Mouse (Mus musculus) ES-E14 (cell line): ENCODE data around the gene Flot1. TPM values are rescaled to one million over a fixed set of nuclear protein-coding genes. Genes with fewer than 3 reads are reported as not detected.

Experiments used
- DNase-seq: peaks from one replicate; pipeline ENCODE4 v3.0.0-alpha.2; 2013; ENCODE audit warnings: low read depth, low spot score
- H3K27ac ChIP-seq: 2 replicates; pipeline ENCODE4 v1.5.1; 2012; ENCODE audit warnings: low read depth, mild to moderate bottlenecking, low read length, moderate library complexity, mixed read lengths; ENCODE audit not compliant: poor library complexity, insufficient read depth, severe bottlenecking
- H3K36me3 ChIP-seq: 2 replicates; pipeline ENCODE4 v1.6.1; 2012; ENCODE audit warnings: mild to moderate bottlenecking, low read length, moderate library complexity, mixed read lengths; ENCODE audit not compliant: control insufficient read depth, poor library complexity, insufficient read depth, severe bottlenecking
- H3K4me1 ChIP-seq, 2 experiments: fragments of 150-350 bp in 1 of 2; sonication (generic) in 1 of 2; 2 replicates each; pipeline ENCODE4 v1.6.1; 2012; ENCODE audit warnings: low read length in 2 of 2, mild to moderate bottlenecking in 1 of 2, mixed read lengths in 1 of 2; ENCODE audit not compliant: control insufficient read depth in 2 of 2, insufficient read depth in 2 of 2, poor library complexity in 1 of 2
- H3K4me3 ChIP-seq, 2 experiments: fragments of 150-350 bp in 1 of 2; sonication (generic) in 1 of 2; 2 replicates each; pipeline ENCODE4 v1.5.1; 2012; ENCODE audit warnings: low read length in 2 of 2, low read depth in 1 of 2, mild to moderate bottlenecking in 1 of 2, mixed read lengths in 1 of 2; ENCODE audit not compliant: insufficient read depth in 1 of 2, poor library complexity in 1 of 2, severe bottlenecking in 1 of 2
- H3K9ac ChIP-seq: 2 replicates; pipeline ENCODE4 v1.6.1; 2012; ENCODE audit warnings: low read depth, mild to moderate bottlenecking, low read length, mixed read lengths; ENCODE audit not compliant: poor library complexity, insufficient read depth, severe bottlenecking
- H3K9me3 ChIP-seq: fragments of 150-350 bp; sonication (generic); 2 replicates; pipeline ENCODE4 v1.6.1; 2012; ENCODE audit warnings: low read depth, mild to moderate bottlenecking, low read length; ENCODE audit not compliant: control insufficient read depth, insufficient read depth
- CHD2 ChIP-seq: IDR thresholded peaks from 2 replicates; pipeline ENCODE4 v1.6.1; 2014; ENCODE audit warnings: mild to moderate bottlenecking, low read depth, low read length, inconsistent platforms
- HCFC1 ChIP-seq: IDR thresholded peaks from 2 replicates; pipeline ENCODE4 v1.6.1; 2012; ENCODE audit warnings: low read length, inconsistent platforms, borderline replicate concordance; ENCODE audit not compliant: insufficient read depth
- MAFK ChIP-seq: IDR thresholded peaks from 2 replicates; pipeline ENCODE4 v1.6.1; 2014; ENCODE audit warnings: mild to moderate bottlenecking, low read depth, low read length, inconsistent platforms; ENCODE audit not compliant: insufficient read depth
- ZC3H11A ChIP-seq: IDR thresholded peaks from 2 replicates; pipeline ENCODE4 v1.6.1; 2012; ENCODE audit warnings: low read depth, mild to moderate bottlenecking, inconsistent platforms, low read length, borderline replicate concordance
- ZNF384 ChIP-seq: IDR thresholded peaks from 2 replicates; pipeline ENCODE4 v1.6.1; 2012; ENCODE audit warnings: low read depth, low read length, inconsistent platforms
- in situ Hi-C, 2 experiments: fragments of 600-800 bp; cut with MboI; formaldehyde crosslinking; loops; one replicate each; pipeline ENCODE4 v1.15.1; 2025; ENCODE audit warnings: low sequenced_read_pairs in 2 of 2, inconsistent platforms in 1 of 2; ENCODE audit not compliant: unreplicated experiment in 2 of 2
- total RNA-seq: library from RNA; depleted of rRNA; stranded (reverse); fragments of 300-350 nt; gene quantifications from 2 replicates; pipeline ENCODE4 v1.2.3, GENCODE M21; 2012

Gene Flot1
- total RNA-seq, 1 experiment, result 34.6 TPM

GRCm38 (mm10) chr17:35822564-35822963 is 466 bp upstream of the Flot1 start:
- in situ Hi-C loops, result no loop called here
- TF ChIP-seq ZNF384, result no peak
- TF ChIP-seq CHD2, result no peak
- no peak for TF ChIP-seq HCFC1
- no peak for TF ChIP-seq MAFK
- no peak for TF ChIP-seq ZC3H11A
- peak overlapping the region; percentile 68 for H3K9ac ChIP-seq
- peaks cover 14% of the 10 kb centered on the region for H3K36me3 ChIP-seq
- peaks cover 1 to 3% of the 10 kb centered on the region in 2 experiments; a peak in 2 of 4 replicates for H3K4me1 ChIP-seq
- H3K9me3 ChIP-seq, result no peaks in the 10 kb centered on the region
- H3K4me3 ChIP-seq, result peak overlapping the region; percentile 71 to 77
- no peak for DNase-seq
- no peak overlapping the region for H3K27ac ChIP-seq

GRCm38 (mm10) chr17:35824402-35824801 is 1.4 kb downstream of the Flot1 start:
- Histone ChIP-seq H3K9me3 (no peaks in the 10 kb centered on the region), H3K9ac (0 out of 2 replicates have a peak overlapping the region, but pooled peaks have one; percentile 12), H3K36me3 (peaks cover 14% of the 10 kb centered on the region), H3K27ac (no peak overlapping the region), H3K4me3 (no peak overlapping the region), H3K4me1 (peaks cover 0 to 3% of the 10 kb centered on the region in 2 experiments; a peak in 1 of 4 replicates)
- in situ Hi-C loops, result no loop called here
- no peak for DNase-seq
- no peak for TF ChIP-seq MAFK
- no peak for TF ChIP-seq CHD2
- TF ChIP-seq HCFC1, result no peak
- no peak for TF ChIP-seq ZC3H11A
- no peak for TF ChIP-seq ZNF384

- TF ChIP-seq CHD2 (no peak), MAFK (no peak), ZNF384 (no peak), ZC3H11A (no peak), HCFC1 (no peak)
- in situ Hi-C loops, result loop anchor here in 1 of 2 experiments (5.0 kb wide), 1 partner anchor 47 kb away; no protein-coding TSS in a partner anchor
- H3K36me3 ChIP-seq, result peaks cover 14% of the 10 kb centered on the region
- DNase-seq, result no peak
- no peak overlapping the region for H3K9ac ChIP-seq
- H3K9me3 ChIP-seq, result no peaks in the 10 kb centered on the region
- no peak overlapping the region for H3K4me3 ChIP-seq
- H3K27ac ChIP-seq, result no peak overlapping the region
- peaks cover 2 to 5% of the 10 kb centered on the region in 2 experiments; a peak in 2 of 4 replicates for H3K4me1 ChIP-seq
Observed at GRCm38 (mm10) chr17:35825109-35825850, 2.2 kb downstream of the Flot1 start.

GRCm38 (mm10) chr17:35829737-35830136 is 6.7 kb downstream of the Flot1 start:
- H3K4me1 ChIP-seq, result peaks cover 2% of the 10 kb centered on the region in 2 experiments; a peak in 2 of 4 replicates
- in situ Hi-C loops, result loop anchor here in 1 of 2 experiments (5.0 kb wide), 1 partner anchor 43 kb away; no protein-coding TSS in a partner anchor
- peak overlapping the region in 1 of 2 experiments; percentile 19; a peak in 1 of 4 replicates for H3K4me3 ChIP-seq
- peaks cover 30% of the 10 kb centered on the region for H3K36me3 ChIP-seq
- H3K9ac ChIP-seq, result peak overlapping the region; percentile 48; the same call in 1 of the 2 replicates
- H3K27ac ChIP-seq, result no peak overlapping the region
- DNase-seq, result peak; percentile 78
- no peaks in the 10 kb centered on the region for H3K9me3 ChIP-seq
- no peak for TF ChIP-seq MAFK
- 0 out of 2 replicates have a peak, but pooled peaks have one; percentile 42 for TF ChIP-seq HCFC1
- peak; percentile 46 for TF ChIP-seq ZC3H11A
